Mouse (Mus musculus) heart, embryonic 14.5 days (tissue): ENCODE data around the gene Ppfia3. TPM values are rescaled to one million over a fixed set of nuclear protein-coding genes. Genes with fewer than 3 reads are reported as not detected.
"Not testable (repeated sequence)": the region's sequence is repeated elsewhere in the genome, so short reads cannot be mapped to it uniquely, and the experiment has no call there.

Source experiments
- ATAC-seq: fragments of 200-750 bp; cut with Nextera tagmentation; 2 replicates; pipeline ENCODE4 v1.8.0; 2017; ENCODE audit warnings: low read depth, moderate TSS enrichment; ENCODE audit not compliant: insufficient number of reproducible peaks, insufficient read depth, low FRiP score
- H3K27ac ChIP-seq, 2 experiments: fragments of 200-500 bp in 1 of 2; fragments of 300-500 bp in 1 of 2; sonication (generic) in 1 of 2; replicated peaks in 1 of 2; 2 replicates each; pipeline ENCODE4 v1.5.1; 2012 to 2014; ENCODE audit warnings: low read depth in 2 of 2, low read length in 2 of 2, control low read depth in 1 of 2, mild to moderate bottlenecking in 1 of 2, mixed read lengths in 1 of 2; ENCODE audit not compliant: control insufficient read depth in 1 of 2, insufficient read depth in 1 of 2
- H3K27me3 ChIP-seq: fragments of 300-500 bp; sonication (generic); 2 replicates; pipeline ENCODE4 v1.6.1; 2014; ENCODE audit warnings: mild to moderate bottlenecking, low read length, control low read depth; ENCODE audit not compliant: control insufficient read depth, insufficient read depth
- H3K36me3 ChIP-seq: fragments of 300-500 bp; sonication (generic); 2 replicates; pipeline ENCODE4 v1.6.1; 2014; ENCODE audit warnings: mild to moderate bottlenecking, control low read depth, low read length, mixed read lengths; ENCODE audit not compliant: control insufficient read depth, insufficient read depth
- H3K4me1 ChIP-seq, 2 experiments: fragments of 200-500 bp in 1 of 2; fragments of 300-500 bp in 1 of 2; sonication (generic) in 1 of 2; 2 replicates each; pipeline ENCODE4 v1.6.1; 2012 to 2014; ENCODE audit warnings: low read length in 2 of 2, control low read depth in 1 of 2, mixed read lengths in 1 of 2; ENCODE audit not compliant: control insufficient read depth in 2 of 2, insufficient read depth in 2 of 2
- H3K4me2 ChIP-seq: fragments of 300-500 bp; sonication (generic); 2 replicates; pipeline ENCODE4 v1.6.1; 2014; ENCODE audit warnings: mild to moderate bottlenecking, low read length
- H3K4me3 ChIP-seq, 2 experiments: fragments of 200-500 bp in 1 of 2; fragments of 300-500 bp in 1 of 2; sonication (generic) in 1 of 2; 2 replicates each; pipeline ENCODE4 v1.5.1; 2012 to 2014; ENCODE audit warnings: low read length in 2 of 2, mild to moderate bottlenecking in 2 of 2, control low read depth in 1 of 2, low read depth in 1 of 2, moderate library complexity in 1 of 2; ENCODE audit not compliant: control insufficient read depth in 1 of 2, insufficient read depth in 1 of 2
- H3K9ac ChIP-seq: fragments of 300-500 bp; sonication (generic); 2 replicates; pipeline ENCODE4 v1.6.1; 2014; ENCODE audit warnings: mild to moderate bottlenecking, low read length
- H3K9me3 ChIP-seq: fragments of 300-500 bp; sonication (generic); 2 replicates; pipeline ENCODE4 v1.6.1; 2016; ENCODE audit warnings: low read length, control low read depth; ENCODE audit not compliant: control insufficient read depth
- WGBS: fragments of 180-500 bp; shearing (Covaris S2); extraction: QIAGEN DNeasy Blood & Tissue Kit; methylation state at CpG from one replicate; pipeline ENCODE4 v1.1.7; 2014; 5-methylcytosine and 5-hydroxymethylcytosine counted together
- polyA plus RNA-seq: library from polyadenylated mRNA; unstranded; fragments of >200 nt; fragmentation: Nextera tagmentation; extraction: Ambion mirVana; gene quantifications from 2 replicates; pipeline ENCODE4 v1.2.1, GENCODE M21; 2014

The Ppfia3 gene
- polyA plus RNA-seq, 1 experiment from 2014 or later = 2.7 TPM

GRCm38 (mm10) chr7:45359081-45359480 is 7.7 kb downstream of the Ppfia3 start:
- WGBS = 32% methylated on average over 10 of the region's 11 CpGs
- not testable (repeated sequence) for H3K4me1 ChIP-seq, H3K9ac ChIP-seq, ATAC-seq, H3K4me2 ChIP-seq, H3K36me3 ChIP-seq, H3K4me3 ChIP-seq, H3K9me3 ChIP-seq, H3K27ac ChIP-seq
- peaks cover 58% of the 10 kb centered on the region for H3K27me3 ChIP-seq

GRCm38 (mm10) chr7:45356087-45356486 is 10.7 kb downstream of the Ppfia3 start:
- H3K36me3 ChIP-seq = no peaks in the 10 kb centered on the region
- H3K9me3 ChIP-seq = no peaks in the 10 kb centered on the region
- no peak for ATAC-seq
- H3K9ac ChIP-seq = no peak overlapping the region
- peaks cover 32% of the 10 kb centered on the region for H3K27me3 ChIP-seq
- no peak overlapping the region for H3K4me2 ChIP-seq
- 29% methylated on average over 13 of the region's 13 CpGs for WGBS
- no peak overlapping the region for H3K4me3 ChIP-seq
- no peak overlapping the region for H3K27ac ChIP-seq
- H3K4me1 ChIP-seq = no peaks in the 10 kb centered on the region

GRCm38 (mm10) chr7:45355318-45356020 is 11.3 kb downstream of the Ppfia3 start:
- Histone ChIP-seq H3K4me1 (no peaks in the 10 kb centered on the region), H3K36me3 (no peaks in the 10 kb centered on the region), H3K4me3 (no peak overlapping the region), H3K4me2 (no peak overlapping the region), H3K9me3 (no peaks in the 10 kb centered on the region), H3K27me3 (peaks cover 25% of the 10 kb centered on the region), H3K27ac (no peak overlapping the region), H3K9ac (no peak overlapping the region)
- no peak for ATAC-seq
- 64% methylated on average over 15 of the region's 15 CpGs for WGBS

- H3K36me3 ChIP-seq = no peaks in the 10 kb centered on the region
Observed at GRCm38 (mm10) chr7:45353041-45353440, 13.8 kb downstream of the Ppfia3 start.

GRCm38 (mm10) chr7:45346905-45347304 is 19.9 kb downstream of the Ppfia3 start:
- no peak overlapping the region for H3K27ac ChIP-seq
- no peak overlapping the region for H3K4me2 ChIP-seq
- no peaks in the 10 kb centered on the region for H3K36me3 ChIP-seq
- no peak for ATAC-seq
- H3K9ac ChIP-seq = no peak overlapping the region
- H3K4me1 ChIP-seq = no peaks in the 10 kb centered on the region
- H3K4me3 ChIP-seq = no peak overlapping the region
- H3K9me3 ChIP-seq = no peaks in the 10 kb centered on the region
- 63% methylated on average over 13 of the region's 13 CpGs for WGBS
- 0 out of 2 replicates have a peak, but pooled peaks cover 3% of the 10 kb centered on the region for H3K27me3 ChIP-seq

More at GRCm38 (mm10) chr7:45353041-45353440, 13.8 kb downstream of the Ppfia3 start:
- peaks cover 13% of the 10 kb centered on the region for H3K27me3 ChIP-seq
- 20% methylated on average over 5 of the region's 5 CpGs for WGBS
- H3K4me2 ChIP-seq = no peak overlapping the region
- no peak overlapping the region for H3K4me3 ChIP-seq
- H3K9me3 ChIP-seq = no peaks in the 10 kb centered on the region
- ATAC-seq = no peak
- H3K9ac ChIP-seq = no peak overlapping the region
- no peak overlapping the region for H3K27ac ChIP-seq
- H3K4me1 ChIP-seq = no peaks in the 10 kb centered on the region

GRCm38 (mm10) chr7:45343543-45343942 is 23.3 kb downstream of the Ppfia3 start:
- 0 out of 2 replicates have a peak, but pooled peaks cover 3% of the 10 kb centered on the region for H3K27me3 ChIP-seq
- ATAC-seq = no peak
- whole genome bisulfite sequencing = 23% methylated on average over 13 of the region's 13 CpGs

GRCm38 (mm10) chr7:45342081-45342480 is 24.7 kb downstream of the Ppfia3 start:
- H3K4me1 ChIP-seq = peaks cover 36% of the 10 kb centered on the region in 2 experiments
- no peak for ATAC-seq
- H3K4me2 ChIP-seq = no peak overlapping the region
- no peak overlapping the region for H3K9ac ChIP-seq
- peaks cover 3% of the 10 kb centered on the region; the same call in 1 of the 2 replicates for H3K27me3 ChIP-seq
- WGBS = 81% methylated on average over 11 of the region's 11 CpGs
- no peak overlapping the region for H3K27ac ChIP-seq
- H3K4me3 ChIP-seq = no peak overlapping the region
- no peaks in the 10 kb centered on the region for H3K9me3 ChIP-seq
- no peaks in the 10 kb centered on the region for H3K36me3 ChIP-seq

More at GRCm38 (mm10) chr7:45343543-45343942, 23.3 kb downstream of the Ppfia3 start:
- Histone ChIP-seq H3K4me1 (peaks cover 21 to 24% of the 10 kb centered on the region in 2 experiments), H3K4me2 (no peak overlapping the region), H3K9me3 (no peaks in the 10 kb centered on the region), H3K36me3 (no peaks in the 10 kb centered on the region), H3K27ac (no peak overlapping the region), H3K4me3 (no peak overlapping the region), H3K9ac (no peak overlapping the region)
